Mouse (Mus musculus): Measurements from ENCODE around the gene Gm49337.

The Gm49337 gene

GRCm38 (mm10) chr4:116329256-116329655, 156.1 kb downstream of the Gm49337 start:
- no peak for DNase-seq (ENCODE audit: low spot score in 2 of 2)

GRCm38 (mm10) chr4:116336294-116336693, 163.1 kb downstream of the Gm49337 start:
- no peak for DNase-seq (ENCODE audit: low spot score in 2 of 2)

GRCm38 (mm10) chr4:116342119-116342518, 168.9 kb downstream of the Gm49337 start:
- DNase-seq (ENCODE audit: low spot score in 2 of 2), result peak; percentile 74 to 77

Measured in right cerebral cortex, adult 2 months (tissue).